Mouse (Mus musculus) brain, embryonic 18.5 days (tissue): ENCODE results near the gene Trim26.
"Not testable (repeated sequence)": the region's sequence is repeated elsewhere in the genome, so short reads cannot be mapped to it uniquely, and the experiment has no call there.

Experiments used
- DNase-seq: peaks from one replicate; pipeline ENCODE4 v3.0.0-alpha.2; 2012; ENCODE audit warnings: low read depth, low spot score

Trim26 gene

GRCm38 (mm10) chr17:36836874-36837647 is at the start of gene Trim26:
Trim26 (plus strand) TSS chr17:36837134.
- peak; percentile 89 for DNase-seq

GRCm38 (mm10) chr17:36788351-36788750 is 48.6 kb upstream of the Trim26 start:
- DNase-seq, result no peak

DNA sequence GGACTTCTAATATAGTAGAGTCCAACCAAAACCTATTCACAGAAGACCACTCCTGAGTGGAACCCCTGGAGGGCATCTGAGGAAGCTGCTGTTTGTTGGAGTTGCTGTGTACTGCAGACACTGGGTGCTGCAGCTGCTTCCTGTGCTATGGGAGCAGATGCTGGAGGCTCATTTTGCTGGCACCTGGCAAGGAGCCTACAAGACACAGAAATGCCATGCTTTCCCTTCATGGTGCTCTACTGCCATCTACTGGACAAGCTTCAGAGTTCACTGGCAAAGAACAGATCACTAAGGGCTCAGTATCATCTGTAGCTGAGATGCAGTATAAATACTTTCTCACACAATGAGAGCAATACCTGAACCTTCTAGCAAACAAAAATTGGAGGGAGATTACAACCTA is 48.1 kb upstream of the Trim26 start:
- DNase-seq, result peak; percentile 61

GRCm38 (mm10) chr17:36799493-36799892 is 37.4 kb upstream of the Trim26 start:
- no peak for DNase-seq

GRCm38 (mm10) chr17:36799921-36800462 is 36.9 kb upstream of the Trim26 start:
- DNase-seq, result not testable (repeated sequence)

GRCm38 (mm10) chr17:36811871-36812270 is 25.1 kb upstream of the Trim26 start, which contains the start of gene H2-M10.6:
H2-M10.6 (plus strand) TSS chr17:36812171.
- no peak for DNase-seq

GRCm38 (mm10) chr17:36824005-36824404 is 12.9 kb upstream of the Trim26 start:
- DNase-seq, result no peak

DNA sequence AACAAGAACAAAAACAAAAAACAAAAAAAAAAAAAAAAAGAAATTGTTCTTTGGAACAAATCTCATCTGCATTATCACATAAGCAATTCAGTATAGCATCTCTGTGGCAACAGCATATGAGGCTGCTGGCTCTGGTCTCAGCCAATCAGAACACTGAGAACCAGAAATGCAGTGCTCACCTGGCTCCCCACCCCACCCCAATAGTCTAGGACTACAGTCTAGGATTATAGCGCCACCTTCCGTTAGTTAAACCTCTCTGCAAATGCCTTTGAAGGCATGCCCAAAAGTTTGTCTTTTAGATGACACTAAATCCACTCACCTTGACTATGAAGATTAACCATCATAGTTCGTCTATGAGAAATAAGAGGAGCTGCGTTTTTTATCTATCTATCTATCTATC is 11.4 kb upstream of the Trim26 start:
- DNase-seq, result no peak

DNA sequence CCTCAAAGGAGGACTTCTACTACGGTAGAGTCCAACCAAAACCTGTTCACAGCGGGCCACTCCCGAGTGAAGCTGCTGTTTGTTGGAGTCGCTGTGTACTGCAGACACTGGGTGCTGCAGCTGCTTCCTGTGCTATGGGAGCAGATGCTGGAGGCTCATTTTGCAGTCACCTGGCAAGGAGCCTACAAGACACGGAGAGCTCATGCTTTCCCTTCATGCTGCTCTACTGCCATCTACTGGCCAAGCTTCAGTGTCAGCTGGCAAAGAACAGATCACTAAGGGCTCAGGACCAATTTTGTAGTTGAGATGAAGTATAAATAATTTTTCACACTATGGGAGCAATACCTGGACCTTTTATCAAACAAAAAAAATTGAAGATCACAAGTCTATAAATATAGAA is 10.9 kb upstream of the Trim26 start:
- peak; percentile 54 for DNase-seq

- DNase-seq, result no peak
Measured at GRCm38 (mm10) chr17:36828488-36828887, 8.4 kb upstream of the Trim26 start.

DNA sequence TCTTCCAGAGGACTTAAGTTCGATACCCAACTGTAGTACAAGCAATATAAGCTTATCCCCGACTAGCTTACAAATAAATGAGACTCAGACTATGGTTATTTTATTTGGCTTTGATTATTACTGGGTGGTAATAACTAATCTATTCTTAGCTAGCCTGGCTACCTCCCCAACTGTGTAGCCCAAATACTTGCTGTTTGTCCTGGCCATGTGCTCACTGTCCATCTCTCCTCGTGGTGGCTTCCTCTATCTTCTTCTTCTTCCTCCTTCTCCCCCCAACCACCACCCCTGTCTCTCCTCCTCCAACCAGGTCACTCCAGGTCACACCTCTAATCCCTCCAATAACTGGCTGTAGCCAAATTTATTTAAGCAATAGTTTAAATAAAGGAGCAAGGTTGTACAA is 6.5 kb upstream of the Trim26 start:
- DNase-seq, result no peak

- no peak for DNase-seq
Measured at GRCm38 (mm10) chr17:36832694-36833093, 4.2 kb upstream of the Trim26 start.

GRCm38 (mm10) chr17:36835591-36836426 is 1.1 kb upstream of the Trim26 start:
- DNase-seq, result no peak

DNA sequence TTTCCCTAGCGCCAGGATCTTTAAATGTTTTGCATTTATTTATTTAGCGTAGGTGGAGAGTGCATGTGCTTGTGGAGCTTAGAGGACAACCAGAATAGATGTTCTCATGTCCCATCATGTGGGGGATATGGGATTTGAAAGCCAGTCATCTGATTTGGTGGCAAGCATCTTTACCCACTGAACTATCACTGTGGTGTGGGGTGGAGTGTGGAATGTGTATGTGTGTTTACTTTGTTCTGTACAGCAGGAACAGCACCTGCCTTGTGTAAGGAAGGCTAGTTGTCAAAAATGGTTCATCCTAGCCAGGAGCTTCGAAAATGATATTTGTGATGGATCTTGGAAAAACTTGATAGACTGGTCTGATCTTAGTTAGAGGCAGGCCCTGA is 514 bp upstream of the Trim26 start:
- no peak for DNase-seq

GRCm38 (mm10) chr17:36839001-36839400 is 2.1 kb downstream of the Trim26 start:
- no peak for DNase-seq

DNA sequence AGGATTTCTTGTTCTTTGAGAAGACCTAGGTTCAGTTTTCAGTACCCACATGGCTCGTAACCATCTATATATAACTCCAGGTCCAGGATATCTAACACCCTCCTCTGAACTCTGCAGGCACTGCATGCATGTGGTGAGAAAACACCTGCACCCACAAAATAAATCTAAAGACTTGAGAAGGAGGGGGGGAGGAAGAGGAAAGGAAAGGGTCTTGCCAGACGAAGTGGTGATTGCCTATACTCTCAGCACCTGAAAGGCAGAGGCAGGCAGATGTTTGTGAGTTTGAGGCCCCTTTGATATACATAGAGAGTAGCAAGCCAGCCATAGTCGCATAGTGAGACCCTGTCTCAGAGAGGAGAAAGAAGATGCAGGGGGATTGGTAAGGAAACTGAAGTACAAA is 3.0 kb downstream of the Trim26 start:
- no peak for DNase-seq

GRCm38 (mm10) chr17:36840961-36841445 is 4.1 kb downstream of the Trim26 start:
- DNase-seq, result no peak

GRCm38 (mm10) chr17:36843696-36844095 is 6.8 kb downstream of the Trim26 start:
- DNase-seq, result no peak

DNA sequence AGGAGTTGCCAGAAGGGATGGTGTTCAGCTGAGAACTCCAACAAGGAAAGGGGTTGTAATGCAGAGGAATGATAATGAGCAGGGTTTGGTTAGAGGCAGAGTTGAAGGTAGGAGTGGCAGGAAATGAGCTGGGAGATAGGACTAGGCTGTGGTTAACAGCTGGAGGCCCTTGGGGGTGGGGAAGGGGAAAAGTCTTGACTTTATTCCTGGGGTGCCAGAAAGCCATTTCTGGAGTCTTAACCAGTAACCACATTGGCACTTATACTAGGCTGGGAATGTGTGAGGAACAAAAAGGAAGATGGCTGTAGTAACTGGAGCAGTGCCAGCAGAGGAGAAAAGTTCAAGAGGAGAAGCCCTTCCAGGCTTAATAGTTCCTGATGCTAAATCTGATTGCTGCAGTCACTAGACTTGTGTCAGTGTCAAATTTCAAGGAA is 7.4 kb downstream of the Trim26 start:
- DNase-seq, result no peak

DNA sequence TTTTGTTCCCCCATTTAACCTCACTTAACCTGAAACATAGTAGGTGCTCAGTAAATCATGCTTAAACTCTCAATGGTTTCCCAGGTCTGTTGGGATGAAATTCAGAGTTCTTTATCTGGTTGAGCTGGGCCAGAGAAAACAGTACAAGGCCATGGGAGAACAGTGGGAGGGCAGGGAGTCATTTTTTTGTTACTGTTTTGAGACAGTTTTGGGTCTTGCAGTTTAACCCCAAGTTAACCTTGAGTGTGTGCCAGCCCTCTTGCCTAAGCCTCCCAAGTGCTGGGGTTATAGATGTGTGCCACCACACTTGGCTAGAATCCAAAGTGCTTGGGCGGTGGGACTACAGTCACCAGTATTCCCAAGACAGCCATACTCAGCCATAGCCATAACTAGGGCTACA is 7.8 kb downstream of the Trim26 start:
- DNase-seq, result no peak

DNA sequence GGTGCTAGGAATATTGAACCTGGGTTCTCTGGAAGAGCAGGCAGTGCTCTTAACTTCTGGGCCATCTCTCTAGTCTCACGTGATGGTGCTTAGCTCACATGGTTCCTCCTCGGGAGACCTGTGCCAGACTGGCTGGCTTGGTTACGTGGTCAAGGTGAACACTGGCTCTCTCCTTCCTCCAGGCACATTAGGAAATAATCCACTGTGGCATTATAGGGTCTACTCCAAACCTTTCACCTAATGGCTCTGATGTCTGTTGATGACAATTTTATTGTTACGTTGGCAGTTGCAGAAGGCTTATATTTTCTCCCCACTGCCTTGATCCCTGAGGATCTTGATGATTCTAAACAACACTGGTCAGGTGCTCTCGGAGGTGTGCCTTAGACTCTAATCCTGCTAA is 12.0 kb downstream of the Trim26 start:
- no peak for DNase-seq

GRCm38 (mm10) chr17:36849992-36850391 is 13.1 kb downstream of the Trim26 start:
- no peak for DNase-seq
